Mouse (Mus musculus): ENCODE results near the gene Fbxw5.

The Fbxw5 gene

DNA sequence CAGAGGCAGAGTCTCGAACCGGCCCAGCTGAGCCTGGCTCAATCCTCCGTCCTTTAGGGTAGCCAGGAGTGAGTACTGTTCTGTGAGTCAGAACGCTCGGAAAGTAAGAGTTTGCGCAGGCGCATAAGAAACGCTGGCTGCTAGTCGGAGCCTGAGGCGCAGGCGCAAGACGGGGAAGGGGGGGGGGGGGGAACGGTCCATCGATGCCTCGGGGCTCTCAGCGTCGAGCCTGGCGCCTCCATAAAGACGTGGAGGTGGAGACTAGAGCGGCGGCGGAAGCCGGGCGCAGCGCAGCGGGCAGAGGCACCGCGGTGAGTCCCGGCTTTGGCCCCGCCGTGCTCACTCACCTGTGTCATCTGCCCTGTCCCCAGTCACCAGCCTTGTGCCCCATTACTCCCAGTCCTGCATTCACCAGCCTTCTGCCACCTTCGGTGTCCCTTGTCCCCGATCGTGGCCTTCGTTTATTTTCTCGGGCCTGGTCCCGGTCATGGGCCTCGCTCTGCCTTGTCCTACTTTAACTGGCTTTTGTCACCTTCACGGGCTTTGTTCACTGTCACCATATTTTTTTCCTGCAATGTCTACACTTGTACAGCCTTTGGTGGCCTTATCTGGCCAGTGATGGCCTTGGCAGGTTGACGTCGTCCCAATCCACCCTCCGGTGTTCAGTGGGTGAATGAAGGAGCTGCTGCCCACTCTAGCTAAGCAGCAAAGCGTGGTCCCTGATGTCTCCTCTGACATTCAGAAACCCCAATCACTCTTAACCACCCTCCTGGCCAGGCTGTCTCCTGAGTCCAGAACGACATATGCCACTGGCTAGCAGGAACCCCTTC is at the start of gene Fbxw5:
Gene Fbxw5 (plus strand): TSS at position 175 of the 830 bp plus-strand sequence.
- DNase-seq (ENCODE audit: low spot score), result peak; percentile 62

DNA sequence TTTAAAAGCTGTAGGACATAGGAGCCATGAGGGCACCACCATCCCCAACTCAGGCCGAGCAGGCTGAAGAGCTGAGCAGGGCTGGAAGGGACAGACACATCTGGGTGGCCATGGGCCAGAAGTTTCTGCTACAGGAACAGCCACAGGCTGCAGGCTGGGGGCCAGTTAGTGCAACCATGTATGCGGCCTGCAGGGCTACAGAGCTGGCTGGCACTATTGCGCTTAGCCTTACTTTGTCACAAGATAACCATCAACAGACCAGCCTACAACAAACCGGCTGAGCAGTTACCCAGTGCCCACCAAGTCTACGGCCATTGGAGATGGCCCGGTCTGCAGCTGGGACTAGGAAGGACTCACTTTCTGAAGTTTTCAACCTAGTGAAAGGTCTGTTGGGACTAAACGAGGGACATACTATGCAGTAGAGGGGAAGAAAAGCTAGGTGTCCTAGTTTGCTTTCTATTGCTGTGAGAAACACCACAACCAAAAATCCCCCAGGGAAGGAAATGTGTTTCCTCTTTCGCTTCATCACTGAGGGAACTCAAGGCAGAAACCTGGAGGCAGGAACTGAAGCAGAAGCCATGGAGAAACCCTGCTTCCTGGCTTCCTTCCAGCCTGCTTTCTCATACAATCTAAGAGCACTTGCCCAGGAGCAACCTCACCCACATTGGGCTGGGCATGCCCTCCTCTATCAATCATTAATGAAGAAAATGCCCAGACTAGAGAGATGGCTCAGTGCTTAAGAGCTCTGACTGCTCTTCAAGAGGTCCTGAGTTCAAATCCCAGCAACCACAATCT is 49.5 kb upstream of the Fbxw5 start:
- no peak for DNase-seq (ENCODE audit: low spot score)

DNA sequence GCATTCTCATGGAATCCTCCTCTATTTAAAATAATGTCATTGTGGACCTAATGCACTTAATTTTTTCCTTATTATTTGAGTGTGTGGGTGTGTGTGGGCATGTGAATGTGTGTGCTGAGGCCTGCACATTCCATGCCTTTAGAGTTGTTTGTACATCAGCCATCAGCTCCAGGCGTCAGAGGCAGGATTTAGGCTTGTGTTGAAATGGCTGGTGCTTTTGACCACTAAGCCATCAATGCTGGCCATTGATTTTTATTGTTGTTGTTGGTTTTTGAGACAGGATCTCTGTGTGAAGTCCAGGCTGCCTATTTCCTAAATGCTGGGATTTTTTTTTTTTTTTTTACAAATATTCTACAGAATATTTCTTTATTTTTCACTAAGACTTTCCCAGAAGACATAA is 47.6 kb upstream of the Fbxw5 start:
- DNase-seq (ENCODE audit: low spot score), result no peak

DNA sequence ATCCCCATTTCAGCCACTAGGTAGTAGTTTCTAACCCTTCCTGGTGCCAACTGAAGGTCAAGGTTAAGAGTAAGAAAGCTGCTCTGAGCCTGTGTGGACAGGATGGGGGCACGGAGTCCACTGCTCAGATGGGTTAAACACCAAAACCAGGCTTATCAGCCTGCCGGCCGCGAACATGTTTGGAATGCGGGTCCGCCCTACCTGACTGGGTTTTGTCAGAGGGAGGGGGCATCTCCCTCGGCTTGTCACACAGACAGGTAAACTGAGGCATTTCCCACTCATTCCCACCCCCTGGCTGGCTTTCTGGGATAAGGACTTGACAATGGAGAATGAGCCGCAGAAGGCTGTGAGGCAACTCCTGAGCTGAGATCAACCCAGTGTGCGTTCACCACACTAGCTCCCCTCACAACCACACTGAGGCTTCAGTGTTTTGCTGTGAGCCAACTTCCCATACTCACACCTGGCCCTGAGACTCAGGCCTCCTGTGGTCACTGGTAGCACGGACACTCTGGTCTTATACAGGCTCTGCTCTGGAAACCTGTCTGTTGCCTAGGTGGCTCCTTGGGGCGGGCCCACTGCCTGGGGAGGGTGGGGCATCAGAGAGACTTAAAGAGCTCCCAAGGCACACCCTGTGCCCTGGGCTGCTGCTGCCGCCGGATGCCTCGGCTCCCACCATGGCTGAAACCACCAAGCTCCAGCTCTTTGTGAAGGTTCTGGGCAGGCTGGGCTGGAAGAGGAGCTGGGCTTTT is 44.2 kb upstream of the Fbxw5 start, which contains the start of gene Clic3:
Gene Clic3 (plus strand): TSS at position 634 of the 749 bp plus-strand sequence.
- no peak for DNase-seq (ENCODE audit: low spot score)

DNA sequence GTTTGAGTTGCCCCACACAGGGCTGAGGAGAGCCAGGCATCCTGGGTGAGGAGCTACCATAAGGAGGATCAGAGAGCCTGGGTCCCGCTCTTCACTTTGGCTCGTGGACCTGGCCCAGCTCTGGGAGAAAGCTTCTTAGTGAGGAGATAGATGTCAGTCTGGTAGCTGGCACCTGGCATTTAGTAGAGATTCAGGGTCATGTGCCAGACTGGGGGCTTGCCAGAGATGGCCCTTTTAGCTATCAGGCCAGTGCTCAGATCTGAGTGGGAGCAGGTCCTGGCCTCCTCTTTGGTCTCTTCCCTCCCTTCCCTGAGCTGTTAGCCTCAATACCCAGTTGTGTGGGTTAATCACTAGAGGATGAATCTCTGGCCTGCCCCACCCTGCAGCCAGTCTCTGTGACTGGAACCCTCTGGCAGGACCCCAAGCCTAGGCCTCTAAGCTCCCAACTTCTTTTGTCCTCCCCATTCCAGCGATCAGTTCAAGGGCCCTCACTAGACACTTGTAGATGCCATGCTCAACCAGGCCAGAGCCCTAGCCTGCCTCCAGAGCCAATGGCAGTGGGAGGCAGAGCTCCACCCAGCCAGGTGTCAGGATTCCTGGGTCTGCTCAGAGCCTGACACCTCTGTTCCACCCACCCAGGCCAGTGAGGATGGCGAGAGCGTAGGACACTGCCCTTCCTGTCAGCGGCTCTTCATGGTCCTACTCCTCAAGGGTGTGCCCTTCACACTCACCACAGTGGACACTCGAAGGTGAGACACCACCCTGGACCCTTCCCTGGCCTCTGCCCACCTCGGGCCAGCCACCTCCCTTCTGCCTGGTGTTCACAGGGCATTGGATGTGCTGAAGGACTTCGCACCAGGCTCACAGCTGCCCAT is 43.3 kb upstream of the Fbxw5 start:
- no peak for DNase-seq (ENCODE audit: low spot score)

DNA sequence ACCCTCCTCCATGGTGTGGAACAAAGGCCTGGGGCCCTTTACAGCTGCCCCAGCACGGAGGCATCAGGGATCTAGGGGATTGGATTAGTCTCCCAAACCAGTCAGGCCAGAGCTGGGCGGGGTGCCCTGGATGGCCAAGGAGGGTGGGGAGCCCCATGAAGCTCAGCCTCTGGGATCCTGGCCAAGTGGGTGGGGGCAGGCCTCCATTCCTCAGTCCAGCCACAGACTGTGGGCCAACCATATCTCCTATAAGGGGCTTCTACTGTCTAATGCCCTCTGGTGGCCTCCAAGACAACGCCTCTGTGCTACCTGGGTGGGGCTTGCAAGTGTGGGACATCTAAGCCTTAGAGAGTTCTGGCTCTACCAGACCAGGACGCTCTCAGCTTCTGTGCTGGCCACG is 41.6 kb upstream of the Fbxw5 start:
- no peak for DNase-seq (ENCODE audit: low spot score)

DNA sequence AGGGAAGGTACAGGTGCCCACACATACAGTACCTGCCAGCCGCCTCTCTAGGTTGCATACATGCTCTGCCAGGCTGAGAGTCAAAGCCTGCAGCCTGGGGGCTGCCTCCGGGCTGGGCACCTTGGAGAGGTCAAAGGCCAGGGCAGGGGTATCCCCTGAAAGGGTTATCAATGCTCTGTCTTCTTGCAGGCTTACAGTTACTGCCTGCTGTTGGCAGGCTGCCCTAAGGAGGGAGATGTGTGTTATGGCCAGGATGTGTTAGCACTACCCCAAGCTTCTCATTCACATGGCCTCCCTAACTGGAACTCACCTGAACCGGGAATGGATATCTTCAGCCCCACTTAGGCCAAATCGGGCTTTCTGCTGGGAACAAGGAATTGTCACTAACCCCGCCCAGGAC is 40.4 kb upstream of the Fbxw5 start:
- DNase-seq (ENCODE audit: low spot score), result no peak

DNA sequence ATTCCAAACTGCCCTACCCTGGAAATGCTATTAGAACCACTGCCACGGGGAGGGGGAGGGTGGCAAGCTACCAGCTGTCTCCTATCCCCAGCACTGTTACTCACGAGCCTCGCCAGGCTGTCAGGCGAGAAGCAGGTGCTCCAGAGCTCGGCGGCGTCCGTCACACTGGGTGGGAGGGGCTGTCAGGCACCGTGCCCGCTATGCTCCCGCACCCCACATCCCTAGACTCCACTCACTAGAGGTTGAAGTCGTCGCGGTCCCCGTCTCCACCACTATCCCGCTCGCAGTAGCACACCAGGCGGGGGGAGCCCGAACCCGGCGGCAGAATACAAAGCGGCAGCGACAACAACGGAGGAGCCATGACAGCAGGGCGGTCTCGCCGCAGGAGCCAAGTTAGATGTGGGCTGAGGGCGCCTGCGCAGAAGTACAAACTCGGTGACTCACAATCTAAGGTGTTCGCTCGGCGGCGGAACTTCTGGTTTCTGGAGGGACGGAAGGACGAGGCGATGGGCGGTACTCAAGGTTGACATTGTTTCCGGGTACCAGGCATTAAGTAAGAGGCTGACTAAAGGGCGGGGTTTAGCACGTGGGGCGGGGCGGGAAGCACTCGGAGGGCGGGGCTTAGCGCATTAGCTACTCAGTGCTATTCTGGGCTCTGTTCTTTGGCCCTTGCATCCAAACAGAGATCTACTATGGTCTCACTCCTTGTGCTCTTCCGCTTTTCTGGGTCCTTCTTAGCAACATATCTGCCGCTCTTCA is 39.8 kb upstream of the Fbxw5 start, which contains the start of gene Paxx:
Gene Paxx (minus strand): TSS at position 544 of the 759 bp plus-strand sequence.
- peak; percentile 77 for DNase-seq (ENCODE audit: low spot score)

DNA sequence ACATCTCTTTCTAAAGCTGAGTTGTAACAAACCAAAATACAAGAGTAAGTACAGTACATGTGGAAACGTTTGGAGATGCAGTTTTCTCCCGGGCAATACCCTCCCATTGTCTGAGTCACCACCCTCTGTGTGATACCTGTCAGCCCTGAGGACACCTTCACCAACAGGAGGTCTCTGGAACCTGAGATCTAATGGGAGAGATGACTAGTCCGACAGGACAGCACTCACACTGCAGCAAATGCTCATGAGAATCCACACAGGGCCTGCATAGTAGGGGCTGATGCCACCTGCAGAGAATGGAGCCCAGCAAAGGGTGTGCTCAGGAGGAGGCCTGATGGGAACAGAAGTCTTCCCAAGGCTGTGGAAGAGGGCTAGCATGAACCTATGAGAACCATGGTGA is 39.1 kb upstream of the Fbxw5 start:
- no peak for DNase-seq (ENCODE audit: low spot score)

DNA sequence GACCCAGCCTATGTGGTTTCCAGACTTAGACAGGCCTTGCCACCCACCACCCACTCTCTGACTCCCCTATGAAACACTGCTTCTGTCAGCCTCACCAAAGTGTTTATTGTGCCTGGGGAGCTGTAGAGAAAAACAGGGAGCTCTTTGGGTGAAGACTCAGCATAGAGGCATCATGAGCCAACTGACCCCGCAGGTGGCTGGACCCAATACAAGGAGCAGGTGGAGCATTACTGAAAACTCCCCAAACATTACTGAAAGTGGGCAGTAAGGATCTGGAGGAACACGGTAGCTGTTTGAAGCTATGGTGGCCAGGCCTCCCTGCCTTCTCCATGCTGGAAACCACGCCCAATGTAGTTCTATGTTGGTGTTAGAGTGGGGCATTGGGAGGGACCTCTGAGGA is 36.9 kb upstream of the Fbxw5 start:
- no peak for DNase-seq (ENCODE audit: low spot score)

DNA sequence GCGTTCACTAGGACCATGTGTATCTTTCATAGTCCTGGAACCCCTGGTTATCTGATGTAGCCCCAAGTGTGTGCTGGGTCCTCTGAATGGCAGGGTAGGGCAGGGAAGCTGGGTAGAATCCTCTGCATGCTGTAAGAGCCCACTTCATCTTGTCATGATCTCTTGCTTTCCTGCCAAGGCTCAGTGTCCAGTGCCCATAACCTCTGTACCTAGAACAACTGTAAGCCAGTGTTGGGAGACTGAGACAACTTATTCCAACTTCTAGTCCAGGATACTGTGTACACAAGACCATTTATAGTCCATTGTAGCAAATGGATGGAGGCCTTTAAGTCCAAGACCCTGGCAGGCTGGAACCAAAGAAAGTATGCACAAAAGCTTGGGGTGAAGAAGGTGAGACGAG is 35.3 kb upstream of the Fbxw5 start:
- DNase-seq (ENCODE audit: low spot score), result no peak

DNA sequence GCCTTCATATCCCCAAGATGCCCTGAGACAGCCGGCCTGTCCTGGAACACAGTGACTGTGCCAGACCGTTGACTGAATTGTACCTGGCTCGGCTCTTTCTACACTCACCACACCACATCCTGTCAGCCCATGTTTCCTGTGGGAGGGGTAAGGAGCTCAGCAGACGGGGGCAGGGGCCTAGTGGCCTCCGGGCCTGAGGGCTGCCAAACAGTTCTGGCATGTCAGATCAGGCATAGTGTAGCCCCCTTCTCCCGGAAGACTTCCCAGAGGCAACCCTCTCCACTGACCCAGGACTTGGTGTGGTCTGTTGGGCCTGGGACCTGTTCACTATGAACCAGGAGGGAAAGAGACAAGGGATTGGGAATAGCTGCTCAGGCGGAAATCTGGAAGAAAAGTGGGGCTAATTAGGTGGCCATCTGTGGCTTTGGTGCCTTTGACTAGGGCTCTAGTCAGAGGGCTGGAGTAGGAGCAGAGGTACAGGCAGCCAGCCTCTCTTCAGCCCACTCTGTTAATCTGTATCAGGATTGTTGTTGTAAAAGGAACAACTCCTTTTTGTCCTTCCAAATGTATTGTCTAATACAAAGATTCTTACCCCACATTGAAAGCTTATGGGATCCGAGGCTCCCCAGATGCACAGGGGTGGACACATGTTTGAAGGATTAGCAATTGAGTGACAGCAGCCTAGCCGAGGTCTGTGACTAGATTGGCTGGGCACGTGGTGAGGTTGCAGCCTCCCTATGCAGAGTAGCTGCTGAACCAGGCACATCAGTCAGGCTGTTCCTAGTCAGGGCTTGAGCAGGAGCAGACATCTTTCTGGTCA is 34.5 kb upstream of the Fbxw5 start:
- no peak for DNase-seq (ENCODE audit: low spot score)

DNA sequence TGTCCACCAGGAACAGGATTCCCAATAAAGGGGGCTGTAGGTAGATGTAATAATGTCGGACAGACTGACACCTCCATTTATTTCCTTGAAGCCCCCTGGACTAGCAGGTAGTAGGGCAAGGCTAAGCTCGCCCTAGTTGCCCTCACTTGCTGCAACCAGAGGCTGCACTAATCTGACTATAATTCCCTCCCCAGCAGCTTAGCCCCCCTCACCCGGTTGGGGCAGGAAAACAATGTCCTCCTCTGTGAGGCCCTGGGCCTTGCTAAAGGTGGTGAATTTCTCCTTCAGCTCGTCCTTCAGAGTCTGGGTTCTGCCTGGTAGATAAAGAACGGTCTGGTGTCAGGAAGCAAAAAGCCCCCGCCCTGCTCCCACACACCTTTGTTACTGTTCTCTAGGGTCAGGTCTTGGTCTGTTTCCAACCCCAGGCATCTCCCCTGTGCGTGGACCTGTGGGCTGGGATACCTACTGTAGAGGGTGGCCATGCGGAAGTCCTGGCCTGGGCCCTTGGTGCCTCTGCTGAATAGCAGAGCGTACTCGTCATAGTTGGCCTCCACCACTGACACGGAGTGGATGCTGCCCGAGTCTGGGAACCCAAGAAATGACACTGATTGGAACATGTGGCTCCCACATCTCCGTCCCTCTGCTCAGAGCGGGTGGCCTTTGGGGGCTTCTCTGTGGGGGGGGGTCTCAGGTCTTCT is 32.8 kb upstream of the Fbxw5 start:
- DNase-seq (ENCODE audit: low spot score), result no peak

DNA sequence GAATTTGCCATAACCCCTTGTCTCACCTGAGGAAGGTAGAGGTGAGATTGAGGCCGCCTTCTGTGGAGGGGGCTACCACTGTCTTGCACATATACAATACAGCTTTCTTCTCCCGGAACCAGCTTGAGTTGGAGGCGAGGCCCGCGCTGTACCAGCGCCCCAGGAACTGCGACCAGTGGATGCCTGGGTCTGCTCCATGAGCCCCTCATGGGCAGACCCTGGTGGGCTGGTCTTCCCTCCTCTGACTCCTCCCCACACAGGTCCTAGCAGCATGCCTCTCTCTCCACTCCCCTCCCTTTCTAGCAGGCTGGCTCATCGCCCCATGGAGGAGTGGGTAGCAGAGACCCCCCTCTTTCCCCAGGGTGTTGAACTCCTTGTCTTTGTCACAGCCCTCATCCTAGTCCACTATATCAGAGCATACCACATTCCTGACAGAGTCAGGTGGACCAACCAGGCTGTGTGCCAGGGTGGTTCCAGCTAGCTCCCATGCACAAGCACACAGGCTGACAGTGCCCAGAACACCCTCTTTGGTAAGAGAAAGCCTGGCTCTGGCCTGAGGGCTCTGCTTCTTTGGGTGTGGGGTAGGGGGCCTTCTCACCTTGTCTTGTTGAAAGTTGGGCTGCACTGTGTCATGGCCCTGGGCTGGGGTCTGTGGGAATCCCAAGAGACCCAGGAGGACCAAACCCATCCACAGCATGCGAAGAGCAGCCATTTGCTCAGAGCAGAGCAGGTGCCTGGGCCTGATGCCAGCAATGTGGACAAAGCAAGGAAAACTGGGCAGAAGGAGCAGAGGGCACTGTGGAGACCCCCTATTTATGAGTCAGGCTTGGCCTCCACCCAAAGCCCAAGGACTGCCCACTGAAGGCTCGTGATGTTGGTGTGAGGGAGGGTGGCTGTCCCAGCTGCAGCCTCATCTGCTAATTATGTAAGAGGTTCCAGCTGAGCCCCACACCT is 31.3 kb upstream of the Fbxw5 start:
- DNase-seq (ENCODE audit: low spot score), result no peak

DNA sequence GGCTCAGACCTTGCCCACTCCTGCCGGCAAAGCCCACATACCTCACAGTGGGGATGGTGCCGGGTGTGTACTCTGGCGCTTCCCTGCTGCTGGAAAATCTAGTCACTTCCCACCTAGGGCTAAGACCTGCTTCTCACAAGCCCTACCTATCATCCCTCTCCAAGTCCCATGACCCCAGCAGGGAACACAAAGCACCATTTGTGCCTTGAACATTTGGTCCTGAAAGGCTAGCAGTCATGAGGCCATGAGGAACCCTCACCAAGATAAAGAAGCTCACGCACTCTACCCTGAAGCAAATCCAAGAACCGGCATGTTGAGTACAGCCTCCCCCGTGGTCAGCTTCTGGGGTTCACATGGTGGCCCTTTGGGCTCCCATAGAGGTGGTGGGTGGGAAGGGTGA is 30.6 kb upstream of the Fbxw5 start, which contains the start of gene Ptgds:
Gene Ptgds (minus strand): TSS at position 78 of the 400 bp plus-strand sequence.
- no peak for DNase-seq (ENCODE audit: low spot score)

DNA sequence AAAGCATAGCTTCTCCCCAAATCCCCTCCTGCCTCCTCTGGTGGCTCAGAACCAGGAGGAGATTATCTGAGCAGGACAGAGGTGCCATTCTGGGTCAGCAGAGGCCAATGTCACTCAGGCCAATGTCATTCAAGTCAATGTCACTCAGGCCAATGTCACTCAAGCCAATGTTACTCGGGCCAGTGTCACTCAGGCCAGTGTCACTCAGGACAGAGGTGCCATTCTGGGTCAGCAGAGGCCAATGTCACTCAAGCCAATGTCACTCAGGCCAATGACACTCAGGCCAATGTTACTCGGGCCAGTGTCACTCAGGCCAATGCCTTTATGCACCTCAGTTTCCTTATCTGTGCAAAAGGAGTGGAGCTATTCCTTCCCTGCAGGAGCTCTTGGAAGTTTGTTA is 28.0 kb upstream of the Fbxw5 start:
- DNase-seq (ENCODE audit: low spot score), result no peak

DNA sequence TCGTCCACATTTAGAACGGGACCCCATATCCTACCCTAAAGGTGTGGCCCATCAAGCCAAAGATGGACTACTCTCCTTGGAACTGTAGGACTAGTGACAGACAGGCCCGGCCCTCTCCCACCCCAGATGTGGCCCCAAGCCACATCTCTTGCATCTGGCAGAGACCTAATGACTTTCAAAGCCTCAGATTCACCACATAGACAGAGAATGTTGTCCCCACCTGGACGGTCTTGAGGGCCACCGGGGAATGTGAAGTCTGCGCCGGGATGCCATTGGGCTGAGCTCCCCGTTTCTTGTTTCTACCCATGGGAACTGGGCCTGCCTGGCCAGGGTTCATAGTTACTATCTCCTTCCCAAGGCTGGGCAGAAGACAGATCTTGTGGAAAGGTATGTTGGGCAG is 23.0 kb upstream of the Fbxw5 start:
- DNase-seq (ENCODE audit: low spot score), result no peak
